Mouse (Mus musculus): ENCODE data around the gene Zfp91.
"Not testable (repeated sequence)": the region's sequence is repeated elsewhere in the genome, so short reads cannot be mapped to it uniquely, and the experiment has no call there.

The Zfp91 gene

DNA sequence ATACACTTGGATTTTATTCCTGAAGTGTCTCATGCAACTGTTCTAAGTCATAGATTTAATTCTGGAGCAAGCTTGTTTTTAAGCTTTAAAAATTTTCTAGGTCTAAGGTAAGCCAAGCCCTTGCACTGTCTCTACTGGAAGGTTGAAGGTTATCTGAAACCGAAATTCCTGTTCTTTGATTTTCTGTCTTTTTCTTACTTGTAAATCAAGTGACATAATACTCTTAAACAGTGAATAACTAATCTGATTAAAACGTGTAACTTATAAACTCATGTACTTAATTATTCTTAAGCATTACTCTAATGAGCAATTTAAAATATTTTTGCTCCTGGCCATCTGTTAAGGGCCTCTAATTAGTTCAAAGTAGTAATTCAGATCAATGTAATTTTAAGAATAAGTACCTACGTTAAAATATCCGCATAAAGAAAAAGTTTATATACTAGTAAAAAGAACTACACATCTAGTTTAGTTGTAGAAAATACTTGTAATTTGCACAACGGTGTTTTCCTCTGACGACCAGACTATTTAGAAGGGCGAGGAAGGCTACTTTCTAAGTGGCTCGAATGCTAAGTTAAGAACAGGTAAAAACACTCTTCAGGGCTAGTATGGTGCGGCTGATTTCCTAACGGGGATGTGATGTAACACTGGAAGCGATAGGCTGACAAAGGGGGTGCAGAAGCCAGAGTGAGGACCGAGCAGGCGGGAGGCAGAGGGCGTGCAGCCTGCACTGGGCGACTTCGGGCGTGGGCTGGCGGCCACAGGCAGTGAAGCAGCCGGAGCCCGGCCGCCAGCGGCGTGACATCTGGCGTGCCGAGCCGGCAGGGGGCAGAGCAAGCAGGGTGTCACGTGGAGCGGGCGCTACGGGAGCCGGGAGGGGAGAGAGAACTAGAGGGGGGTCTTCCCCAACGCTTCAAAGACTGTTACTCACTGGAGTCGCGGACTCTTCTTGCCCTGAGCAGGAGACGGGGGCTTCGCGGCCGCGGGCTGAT is 1.6 kb downstream of the Zfp91 start:
- peak; percentile 94 for DNase-seq (ENCODE audit: low spot score)

DNA sequence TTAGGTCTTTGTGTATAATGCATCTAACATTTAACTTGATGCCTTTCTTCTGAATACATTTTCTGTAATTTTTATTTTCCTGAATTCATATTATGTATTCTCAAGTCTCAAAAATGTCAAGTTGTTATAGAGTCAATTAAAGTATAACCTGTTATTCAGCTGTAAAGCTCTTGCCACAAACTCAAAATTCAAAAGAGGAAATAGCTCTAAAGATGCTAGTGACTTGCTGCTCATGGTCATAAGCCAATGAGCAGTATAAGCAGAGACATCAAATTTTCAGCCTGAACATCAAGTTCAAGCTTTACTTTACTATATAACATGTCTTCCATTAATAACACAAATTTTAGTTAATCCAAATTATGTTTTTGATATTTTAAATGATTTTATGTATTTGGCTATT is 3.6 kb downstream of the Zfp91 start:
- no peak for DNase-seq (ENCODE audit: low spot score)

DNA sequence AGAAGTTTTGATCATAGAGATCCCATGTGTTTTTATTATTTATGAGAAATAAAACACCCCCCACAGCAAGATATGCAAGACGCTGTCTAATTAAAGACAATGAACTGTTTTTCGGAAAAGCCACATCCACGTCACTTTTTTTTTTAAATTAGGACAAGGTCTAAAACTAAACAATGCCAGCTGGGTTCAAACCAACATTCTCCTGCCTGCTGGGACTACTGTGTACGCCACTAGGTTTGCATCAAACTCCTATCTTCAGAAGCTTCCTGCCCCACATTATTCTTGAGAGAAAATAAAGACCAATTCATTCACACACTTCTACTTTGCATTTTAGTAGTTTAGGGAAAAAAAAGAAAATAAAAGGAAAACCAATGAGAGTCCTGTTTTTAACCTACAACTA is 8.2 kb downstream of the Zfp91 start:
- DNase-seq (ENCODE audit: low spot score) = no peak

DNA sequence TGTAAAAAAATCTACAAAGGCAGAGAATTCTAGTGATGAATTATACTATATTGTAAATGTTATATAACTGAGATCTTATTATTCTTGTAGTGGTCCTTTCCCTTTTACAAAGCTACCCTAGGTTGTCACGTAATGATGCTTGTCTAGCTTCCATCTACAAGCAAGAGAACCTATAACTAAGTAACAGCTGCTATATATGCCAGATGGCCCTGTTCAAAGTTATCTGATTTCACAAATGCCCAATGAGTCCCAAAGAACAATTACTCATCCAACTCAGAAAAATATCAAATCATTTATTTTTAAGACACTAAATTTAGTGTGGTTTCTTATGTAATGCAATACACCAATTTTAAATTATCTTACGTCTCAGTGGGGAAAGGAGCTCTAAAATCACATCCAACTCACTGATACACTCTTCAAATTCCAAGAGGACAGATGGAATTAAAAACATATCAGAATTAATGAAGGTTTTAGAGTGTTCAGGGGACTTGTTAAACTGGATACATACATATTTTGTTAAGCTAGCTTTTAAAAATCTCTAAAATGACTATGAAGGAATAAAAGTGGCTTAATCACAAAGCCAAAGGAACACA is 9.0 kb downstream of the Zfp91 start:
- no peak for DNase-seq (ENCODE audit: low spot score)

DNA sequence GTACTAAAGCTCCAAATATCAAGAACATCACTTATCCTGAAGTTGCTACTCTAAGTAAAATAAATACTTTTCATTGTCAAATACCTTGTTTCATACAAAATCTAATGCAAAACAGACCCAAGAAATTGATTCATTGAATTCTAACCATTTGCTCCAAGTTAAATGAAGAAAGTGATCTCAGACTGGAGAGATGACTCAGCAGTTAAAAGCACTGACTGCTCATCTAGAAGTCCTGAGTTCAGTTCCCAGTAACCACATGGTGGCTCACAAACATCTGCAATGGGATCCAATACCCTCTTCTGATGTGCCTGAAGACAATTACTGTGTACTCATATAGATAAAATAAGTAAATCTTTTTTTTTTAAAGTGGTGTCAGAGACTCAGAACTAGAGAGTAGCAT is 15.5 kb downstream of the Zfp91 start:
- no peak for DNase-seq (ENCODE audit: low spot score)

DNA sequence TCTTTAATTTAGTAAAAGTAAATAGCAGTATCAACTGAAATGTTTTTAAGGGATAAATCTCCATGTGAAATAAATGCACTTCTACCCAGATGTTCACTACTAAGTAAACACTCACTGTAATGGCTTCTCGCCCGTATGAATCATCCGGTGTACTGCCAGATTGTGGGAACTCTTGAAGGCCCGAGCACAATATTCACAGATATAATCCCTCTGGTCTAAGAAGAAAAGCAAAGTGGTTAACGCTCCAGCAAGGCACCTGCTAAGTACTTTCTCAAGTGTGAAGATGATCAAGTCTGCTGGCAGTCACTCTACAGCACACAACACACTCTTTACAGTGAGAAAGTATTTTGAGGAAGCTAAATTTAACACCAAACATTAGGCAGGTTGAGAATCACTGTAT is 25.0 kb downstream of the Zfp91 start:
- peak; percentile 10 for DNase-seq (ENCODE audit: low spot score)

DNA sequence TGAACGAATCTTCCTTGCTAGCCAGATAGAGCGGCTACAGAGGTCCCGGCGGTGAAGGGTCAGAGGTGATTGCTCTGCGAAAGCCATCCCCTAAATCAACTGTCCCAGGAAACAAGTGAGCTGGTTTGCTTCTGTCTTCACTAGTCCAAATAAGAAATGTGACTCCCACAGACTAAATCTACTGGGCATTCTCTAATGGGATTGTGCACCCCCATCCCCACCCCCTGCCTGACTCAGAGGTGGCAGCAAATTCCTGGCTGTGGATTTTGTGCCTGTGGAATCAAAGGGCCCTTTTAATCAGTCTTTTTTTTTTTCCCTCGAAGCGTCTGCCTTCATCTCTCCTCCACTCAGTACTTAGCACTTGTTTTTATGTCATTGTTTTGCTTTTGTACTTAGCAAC is 30.6 kb downstream of the Zfp91 start, which contains the start of gene Cntf:
TSS of gene Cntf (minus strand) at position 325 of the 400 bp plus-strand sequence.
- no peak for DNase-seq (ENCODE audit: low spot score)

DNA sequence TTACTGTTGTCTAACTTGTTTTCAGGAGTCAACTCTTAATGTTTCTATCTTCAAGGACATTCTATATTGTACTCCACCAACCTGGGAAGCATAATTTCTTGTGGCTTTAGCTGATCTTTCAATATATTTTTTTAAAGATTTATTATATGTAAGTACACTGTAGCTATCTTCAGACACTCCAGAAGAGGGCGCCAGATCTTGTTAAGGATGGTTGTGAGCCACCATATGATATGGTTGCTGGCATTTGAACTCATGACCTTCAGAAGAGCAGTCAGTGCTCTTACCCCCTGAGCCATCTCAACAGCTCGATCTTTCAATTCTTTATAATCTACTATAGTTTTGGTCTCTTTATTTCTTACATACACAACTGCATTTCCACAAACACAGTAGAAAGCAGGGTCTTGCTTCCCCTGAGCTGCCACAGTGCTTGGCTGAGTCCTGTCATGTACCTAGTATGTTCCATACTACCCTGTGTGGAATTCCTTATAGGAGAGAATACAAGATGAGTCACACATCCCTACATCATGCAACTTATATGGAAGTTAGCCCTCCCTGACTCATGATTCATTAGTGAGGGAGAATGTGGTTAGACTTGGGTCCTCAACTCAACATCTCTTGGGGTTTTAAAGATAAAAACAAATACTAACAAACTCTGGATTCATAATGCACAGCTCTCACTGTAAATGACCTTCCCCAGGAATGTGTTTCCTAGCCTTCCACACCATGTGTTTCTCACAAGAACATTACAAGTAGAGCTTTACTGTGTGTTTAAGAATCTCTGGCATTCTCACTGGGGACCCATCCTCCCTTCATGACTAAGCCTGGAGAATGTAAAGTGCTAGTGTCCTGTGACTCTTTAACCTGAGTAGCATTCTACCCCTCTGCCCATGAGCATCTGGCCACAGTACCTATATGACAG is 33.5 kb downstream of the Zfp91 start:
- no peak for DNase-seq (ENCODE audit: low spot score)

DNA sequence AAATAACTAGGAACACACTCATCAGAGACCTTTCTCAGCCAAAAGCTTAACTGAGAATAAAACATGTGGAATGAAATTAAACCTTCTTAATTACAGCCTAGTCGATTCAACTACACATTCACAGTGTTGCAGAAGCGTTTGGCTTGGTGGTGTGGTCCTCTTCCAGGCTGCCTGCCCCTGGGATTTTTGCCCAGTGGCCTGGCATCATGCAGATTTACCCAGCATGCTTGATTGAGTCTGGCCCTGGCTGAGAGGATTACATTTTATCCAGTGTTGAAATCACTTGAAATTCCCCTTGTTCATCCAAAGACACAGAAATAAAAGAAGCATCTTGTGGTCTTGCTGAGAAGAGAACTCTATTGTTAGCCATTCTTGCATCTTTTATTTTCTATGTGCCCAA is 36.3 kb downstream of the Zfp91 start:
- DNase-seq (ENCODE audit: low spot score) = no peak

DNA sequence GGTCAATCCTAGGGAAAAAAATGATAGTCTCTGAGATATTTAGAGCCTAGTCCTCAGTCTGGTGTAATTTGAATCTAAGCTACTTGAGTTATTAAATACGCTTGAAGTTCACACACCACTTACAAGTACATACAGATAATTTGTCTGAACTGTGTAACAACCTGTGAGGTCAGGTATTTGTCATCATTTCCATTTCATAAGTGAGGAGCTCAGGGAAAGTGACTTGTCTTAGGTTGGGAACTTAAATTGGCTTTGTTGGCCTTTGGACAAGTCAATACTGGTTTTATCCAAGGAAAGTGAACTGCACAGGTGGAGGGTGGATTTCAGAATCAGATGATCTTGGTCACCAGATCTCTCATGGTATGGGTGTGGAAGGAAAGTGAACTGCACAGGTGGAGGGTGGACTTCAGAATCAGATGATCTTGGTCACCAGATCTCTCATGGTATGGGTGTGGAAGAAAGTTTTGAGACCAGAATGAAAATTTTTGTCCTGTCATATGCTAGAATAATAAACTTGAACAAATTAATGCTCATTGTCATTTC is 36.9 kb downstream of the Zfp91 start:
- DNase-seq (ENCODE audit: low spot score) = no peak

DNA sequence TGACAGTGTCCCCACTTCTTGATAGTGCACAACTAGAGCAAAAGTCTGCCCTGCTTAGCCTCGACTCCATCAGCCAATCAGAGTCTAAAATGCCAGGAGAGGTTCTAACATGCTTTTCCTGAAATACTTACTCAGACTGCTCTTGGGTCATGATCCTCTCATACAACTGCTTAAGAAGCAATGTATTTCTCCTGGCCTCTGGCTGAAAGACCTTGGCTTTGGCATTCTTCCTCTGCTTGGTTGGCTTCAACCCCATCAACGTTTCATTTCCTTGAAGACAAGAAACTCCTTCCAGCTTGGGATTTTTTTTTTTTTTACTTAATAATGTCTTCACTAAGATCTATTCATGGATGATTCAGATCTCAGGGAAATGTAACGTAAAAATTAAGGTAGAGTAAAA is 39.6 kb downstream of the Zfp91 start:
- no peak for DNase-seq (ENCODE audit: low spot score)

DNA sequence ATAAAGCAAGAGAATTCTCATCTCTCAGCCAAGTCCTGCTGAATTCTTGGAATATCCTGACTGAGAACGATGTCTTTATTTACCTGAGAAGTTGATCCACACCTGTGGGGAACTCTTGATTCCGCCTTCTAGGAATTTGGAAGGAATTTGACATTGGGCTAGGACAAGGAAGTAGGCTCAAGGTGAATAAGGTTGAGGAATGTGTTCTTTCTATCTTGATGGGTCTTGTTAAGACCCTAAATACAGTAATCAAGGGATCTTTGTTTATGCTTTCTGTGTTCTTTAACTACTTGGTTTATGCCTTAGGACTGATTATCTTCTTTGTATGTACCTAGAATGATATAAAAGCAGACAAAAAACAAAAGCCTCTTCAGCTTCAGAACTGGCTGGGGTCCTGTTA is 64.0 kb downstream of the Zfp91 start:
- DNase-seq (ENCODE audit: low spot score) = no peak

DNA sequence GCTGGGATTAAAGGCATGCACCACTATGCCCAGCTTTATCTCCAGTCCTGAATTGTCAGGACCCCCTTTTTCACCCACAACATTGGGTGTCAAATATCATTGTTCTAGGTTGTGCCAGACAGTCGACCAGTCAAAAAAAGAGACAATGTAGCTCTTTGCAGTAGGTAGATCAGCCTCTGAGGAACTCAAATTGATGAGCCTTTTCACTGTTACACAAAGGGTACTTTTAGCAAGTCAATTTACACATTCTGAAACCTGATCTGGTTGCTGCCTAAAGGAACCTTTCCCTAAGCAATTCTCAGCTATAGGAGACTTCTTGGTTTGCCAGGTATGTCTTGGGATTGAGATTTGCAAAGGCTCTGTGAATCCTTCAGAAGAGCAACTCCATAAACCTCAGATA is 64.9 kb downstream of the Zfp91 start:
- DNase-seq (ENCODE audit: low spot score) = no peak

DNA sequence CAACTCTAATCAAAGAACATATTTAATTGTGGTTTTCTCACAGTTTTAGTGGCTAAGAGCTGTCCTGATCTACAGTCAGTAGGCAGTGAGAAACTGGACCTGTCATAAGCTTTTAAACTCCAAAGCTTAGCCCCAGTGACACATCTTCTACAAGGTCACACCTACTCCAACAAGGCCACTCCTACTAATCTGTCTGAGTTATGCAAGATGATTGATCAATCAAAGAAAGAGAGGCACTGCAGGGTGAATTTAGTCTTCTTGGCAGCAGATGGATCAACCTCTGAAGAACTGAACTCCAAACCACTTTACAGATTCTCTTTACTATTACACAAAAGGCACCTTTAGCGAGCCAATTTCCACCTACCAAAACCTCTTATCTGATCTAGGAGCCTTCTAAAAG is 70.1 kb downstream of the Zfp91 start:
- DNase-seq (ENCODE audit: low spot score) = no peak

DNA sequence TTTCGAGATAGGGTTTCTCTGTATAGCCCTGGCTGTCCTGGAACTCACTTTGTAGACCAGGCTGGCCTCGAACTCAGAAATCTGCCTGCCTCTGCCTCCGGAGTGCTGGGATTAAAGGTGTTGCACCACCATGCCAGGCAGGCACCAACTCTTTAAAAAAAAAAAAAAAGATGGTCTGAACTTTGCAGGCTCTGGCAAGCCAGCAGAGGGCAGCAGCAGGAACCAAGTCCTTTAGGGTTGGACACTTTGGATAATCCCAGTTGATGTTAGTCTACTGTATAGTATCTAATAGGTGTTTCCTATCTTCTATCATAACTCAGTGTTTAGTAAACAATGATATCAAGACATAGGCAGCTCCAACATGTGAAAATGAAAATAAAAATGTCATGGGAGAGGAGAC is 73.6 kb downstream of the Zfp91 start:
- DNase-seq (ENCODE audit: low spot score) = peak; percentile 26

DNA sequence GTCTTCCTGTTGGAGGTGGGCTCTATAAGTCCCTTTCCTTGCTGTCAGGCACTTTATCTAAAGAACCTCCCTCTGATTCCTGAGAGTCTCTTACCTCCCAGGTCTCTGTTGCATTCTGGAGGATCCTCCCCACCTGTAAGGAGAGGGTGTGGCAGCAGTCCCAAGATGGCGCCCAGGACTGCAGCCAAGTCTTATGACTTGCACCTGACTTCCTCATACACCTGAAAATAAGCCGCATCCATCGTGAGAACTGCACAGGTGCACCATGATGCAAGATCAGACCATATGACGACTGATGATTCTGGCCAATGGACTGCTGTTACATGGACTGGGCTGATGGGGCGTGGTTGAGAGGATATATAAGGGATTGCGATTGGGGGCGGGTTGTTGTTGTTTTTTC is 74.3 kb downstream of the Zfp91 start:
- not testable (repeated sequence) for DNase-seq (ENCODE audit: low spot score)

DNA sequence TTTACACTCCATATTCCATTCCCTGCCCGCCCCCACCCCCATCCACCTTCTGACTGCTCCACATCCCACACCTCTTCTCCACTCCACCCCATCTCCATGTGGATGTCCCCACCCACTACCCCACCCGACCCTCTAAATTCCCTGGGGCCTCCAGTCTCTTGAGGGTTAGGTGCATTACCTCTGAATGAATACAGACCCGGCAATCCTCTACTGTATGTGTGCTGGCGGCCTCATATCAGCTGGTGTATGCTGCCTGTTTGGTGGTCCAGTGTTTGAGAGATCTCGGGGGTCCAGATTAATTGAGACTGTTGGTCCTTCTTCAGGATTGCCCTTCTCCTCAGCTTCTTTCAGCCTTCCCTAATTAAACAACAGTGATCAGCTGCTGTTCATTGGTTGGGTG is 75.0 kb downstream of the Zfp91 start:
- not testable (repeated sequence) for DNase-seq (ENCODE audit: low spot score)

DNA sequence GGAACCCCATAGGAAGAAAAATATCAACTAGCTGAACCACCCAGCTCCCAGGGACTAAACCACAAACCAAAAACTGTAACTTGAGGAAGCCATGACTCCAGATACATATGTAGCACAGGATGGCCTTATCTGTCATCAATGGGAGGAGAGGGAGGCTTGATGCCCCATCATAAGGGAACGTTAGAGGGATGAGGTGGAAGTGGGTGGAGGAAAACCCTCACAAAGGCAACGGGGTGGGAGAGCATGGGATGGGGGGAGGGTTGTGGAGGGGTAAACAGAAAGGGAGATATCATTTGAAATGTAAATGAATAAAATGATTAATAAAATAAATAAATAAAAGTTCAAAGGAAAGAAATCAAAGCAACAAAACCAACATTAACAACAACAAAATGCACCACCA is 75.5 kb downstream of the Zfp91 start:
- DNase-seq (ENCODE audit: low spot score) = no peak

DNA sequence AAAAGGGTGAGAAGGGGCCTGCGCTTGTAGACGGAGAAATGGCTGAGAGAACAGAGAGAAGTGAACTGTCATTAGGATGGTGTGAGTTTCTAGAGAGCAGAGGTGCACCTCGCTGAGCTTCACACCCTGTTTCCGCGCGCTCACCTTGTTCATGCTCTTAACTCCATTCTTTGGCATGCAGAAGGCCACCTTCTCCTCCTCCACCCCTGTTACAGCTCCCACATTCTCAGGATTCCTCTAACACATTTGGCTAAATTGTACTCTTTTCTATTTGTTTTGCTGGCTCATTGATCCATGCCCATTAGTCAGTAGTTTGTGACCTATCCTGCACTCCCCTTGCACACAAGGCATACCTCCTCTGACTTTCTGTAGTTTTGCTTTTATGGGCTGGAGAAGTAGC is 76.7 kb downstream of the Zfp91 start:
- no peak for DNase-seq (ENCODE audit: low spot score)
